Mouse (Mus musculus) embryonic facial prominence, embryonic 13.5 days (tissue): Measurements from ENCODE around the gene Colgalt2. TPM values are rescaled to one million over a fixed set of nuclear protein-coding genes. Genes with fewer than 3 reads are reported as not detected.
"Not testable (repeated sequence)": the region's sequence is repeated elsewhere in the genome, so short reads cannot be mapped to it uniquely, and the experiment has no call there.

Experiments
- ATAC-seq: fragments of 200-750 bp; cut with Nextera tagmentation; 2 replicates; pipeline ENCODE4 v1.8.0; 2017; ENCODE audit warnings: low read depth; ENCODE audit not compliant: insufficient number of reproducible peaks, insufficient read depth, low FRiP score, low TSS enrichment
- H3K27ac ChIP-seq: fragments of 300-500 bp; sonication (generic); 2 replicates; pipeline ENCODE4 v1.5.1; 2015; ENCODE audit warnings: moderate library complexity, mild to moderate bottlenecking, inconsistent platforms
- H3K27me3 ChIP-seq: fragments of 300-500 bp; sonication (generic); 2 replicates; pipeline ENCODE4 v1.6.1; 2015; ENCODE audit warnings: mild to moderate bottlenecking, inconsistent platforms
- H3K36me3 ChIP-seq: fragments of 300-500 bp; sonication (generic); 2 replicates; pipeline ENCODE4 v1.6.1; 2015; ENCODE audit warnings: mild to moderate bottlenecking, inconsistent platforms
- H3K4me1 ChIP-seq: fragments of 300-500 bp; sonication (generic); 2 replicates; pipeline ENCODE4 v1.6.1; 2015; ENCODE audit warnings: inconsistent platforms
- H3K4me2 ChIP-seq: fragments of 300-500 bp; sonication (generic); 2 replicates; pipeline ENCODE4 v1.6.1; 2015; ENCODE audit warnings: moderate library complexity, mild to moderate bottlenecking, inconsistent platforms
- H3K4me3 ChIP-seq: fragments of 300-500 bp; sonication (generic); 2 replicates; pipeline ENCODE4 v1.5.1; 2015; ENCODE audit warnings: mild to moderate bottlenecking, inconsistent platforms
- H3K9ac ChIP-seq: fragments of 300-500 bp; sonication (generic); 2 replicates; pipeline ENCODE4 v1.6.1; 2015; ENCODE audit warnings: mild to moderate bottlenecking, inconsistent platforms
- H3K9me3 ChIP-seq: fragments of 300-500 bp; sonication (generic); 2 replicates; pipeline ENCODE4 v1.6.1; 2016; ENCODE audit warnings: inconsistent platforms
- WGBS: fragments of 180-500 bp; shearing (Covaris S2); methylation state at CpG from one replicate; pipeline ENCODE4 v1.1.7; 2015; ENCODE audit warnings: mixed read lengths; 5-methylcytosine and 5-hydroxymethylcytosine counted together
- polyA plus RNA-seq: library from polyadenylated mRNA; unstranded; fragments of >200 nt; fragmentation: Nextera tagmentation; extraction: Ambion mirVana; gene quantifications from 2 replicates; pipeline ENCODE4 v1.2.1, GENCODE M21; 2015

The Colgalt2 gene
- 3.8 and 4.6 TPM in 2 replicates for polyA plus RNA-seq

DNA sequence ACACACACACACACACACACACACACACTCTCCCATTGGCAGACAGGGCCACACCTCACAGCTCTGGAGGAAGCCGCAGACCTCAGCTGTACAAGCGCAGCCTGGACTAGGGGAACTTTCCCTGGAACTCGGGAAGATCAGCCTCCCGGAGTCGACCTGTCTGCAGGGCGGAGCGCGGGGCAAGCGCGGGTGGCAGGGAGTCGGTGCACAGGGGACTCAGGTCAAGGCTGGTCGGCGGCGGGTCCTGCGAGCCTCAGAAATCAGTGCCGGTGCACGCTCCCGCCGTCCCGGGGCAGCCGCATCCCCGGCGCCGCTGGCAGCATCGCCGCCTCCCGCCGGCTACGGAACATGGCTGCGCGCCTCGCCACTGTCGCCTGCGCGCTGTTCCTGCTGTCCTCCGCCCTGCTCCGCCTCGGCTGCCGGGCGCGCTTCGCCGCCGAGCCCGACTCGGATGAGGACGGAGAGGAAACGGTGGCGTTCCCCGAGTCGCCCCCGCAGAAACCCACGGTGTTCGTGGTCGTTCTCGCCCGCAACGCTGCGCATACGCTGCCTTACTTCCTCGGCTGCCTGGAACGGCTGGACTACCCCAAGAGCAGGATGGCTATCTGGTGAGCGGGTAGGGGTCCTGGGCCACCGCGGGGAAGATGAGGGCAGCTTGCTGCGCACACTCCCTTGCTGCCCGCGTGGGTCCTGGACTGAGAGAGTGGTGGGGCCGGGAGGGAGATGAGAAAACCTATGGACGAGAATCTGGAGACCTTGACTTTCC lies at the start of gene Colgalt2:
Gene Colgalt2 (plus strand): TSS at position 41 of the 766 bp plus-strand sequence.
- Histone ChIP-seq H3K4me2 (peak within 1 kb of the TSS; percentile 93), H3K9ac (peak within 1 kb of the TSS; percentile 79), H3K36me3 (no peaks in the 10 kb centered on the region), H3K27ac (peak within 1 kb of the TSS; percentile 68), H3K27me3 (peaks cover 24% of the 10 kb centered on the region), H3K9me3 (0 out of 2 replicates have a peak, but pooled peaks cover 9% of the 10 kb centered on the region), H3K4me1 (peaks cover 18% of the 10 kb centered on the region), H3K4me3 (peak within 1 kb of the TSS; percentile 68)
- ATAC-seq, result peak; percentile 72
- under 1% methylated on average over 69 of the region's 70 CpGs for WGBS

DNA sequence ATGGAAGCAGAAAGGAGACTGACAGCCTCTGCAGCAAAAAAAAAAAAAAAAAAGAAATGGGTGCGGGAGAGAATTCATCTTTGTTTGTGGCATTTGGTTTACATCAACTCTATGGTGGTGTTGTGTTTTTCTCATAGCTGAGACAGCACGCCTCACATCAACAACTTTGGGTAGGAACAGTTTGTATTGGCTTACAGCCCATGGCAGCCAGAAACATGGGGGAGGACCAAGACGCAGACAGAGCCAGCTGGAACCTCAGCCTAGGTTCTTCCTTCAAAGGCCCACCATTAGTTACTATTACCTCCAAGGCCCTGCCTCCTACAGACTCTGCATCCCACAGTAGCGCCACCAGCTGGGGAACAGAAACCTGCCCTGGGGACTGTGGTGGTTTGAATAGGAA lies 42.9 kb upstream of the Colgalt2 start:
- Histone ChIP-seq H3K4me1 (no peaks in the 10 kb centered on the region), H3K9me3 (no peaks in the 10 kb centered on the region), H3K36me3 (no peaks in the 10 kb centered on the region), H3K4me3 (no peak overlapping the region), H3K27me3 (no peaks in the 10 kb centered on the region), H3K27ac (no peak overlapping the region), H3K9ac (no peak overlapping the region), H3K4me2 (no peak overlapping the region)
- WGBS, result 68% methylated on average over 4 of the region's 4 CpGs
- no peak for ATAC-seq

- WGBS, result 52% methylated on average over 13 of the region's 13 CpGs
- Histone ChIP-seq H3K4me1 (peaks cover 9% of the 10 kb centered on the region), H3K4me2 (peak overlapping the region; percentile 30; the same call in 1 of the 2 replicates), H3K27me3 (no peaks in the 10 kb centered on the region), H3K9ac (peak overlapping the region; percentile 46; the same call in 1 of the 2 replicates), H3K4me3 (no peak overlapping the region), H3K9me3 (no peaks in the 10 kb centered on the region), H3K36me3 (peaks cover 8% of the 10 kb centered on the region; the same call in 1 of the 2 replicates), H3K27ac (peak overlapping the region; percentile 82)
- ATAC-seq, result no peak
Measured at GRCm38 (mm10) chr1:152368311-152369088, 31.1 kb upstream of the Colgalt2 start.

DNA sequence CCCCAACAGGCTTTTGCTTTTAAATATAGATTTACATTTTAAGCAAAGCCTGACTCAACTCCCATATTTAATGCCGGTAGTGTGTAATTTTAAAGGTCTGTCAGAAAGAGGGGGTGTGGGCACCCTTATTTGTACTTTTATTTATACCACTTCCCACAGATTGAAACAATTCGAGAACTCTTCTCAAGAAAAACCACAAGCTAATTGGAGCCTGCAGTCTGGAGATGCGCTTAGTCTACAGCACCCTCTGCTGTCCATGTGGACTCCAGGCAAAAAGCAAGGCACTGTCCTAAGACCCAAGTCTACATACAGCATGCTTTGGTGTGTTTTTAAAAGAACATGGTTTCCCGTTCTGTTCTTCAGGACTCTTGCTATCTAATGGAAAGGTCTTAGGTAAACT lies 30.5 kb upstream of the Colgalt2 start:
- peaks cover 8% of the 10 kb centered on the region; the same call in 1 of the 2 replicates for H3K36me3 ChIP-seq
- H3K27ac ChIP-seq, result peak overlapping the region; percentile 82; the same call in 1 of the 2 replicates
- no peaks in the 10 kb centered on the region for H3K27me3 ChIP-seq
- no peak overlapping the region for H3K4me3 ChIP-seq
- ATAC-seq, result peak; percentile 75
- H3K9ac ChIP-seq, result no peak overlapping the region
- peaks cover 9% of the 10 kb centered on the region for H3K4me1 ChIP-seq
- 16% methylated on average over 4 of the region's 4 CpGs for WGBS
- H3K9me3 ChIP-seq, result no peaks in the 10 kb centered on the region
- H3K4me2 ChIP-seq, result peak overlapping the region; percentile 30; the same call in 1 of the 2 replicates

DNA sequence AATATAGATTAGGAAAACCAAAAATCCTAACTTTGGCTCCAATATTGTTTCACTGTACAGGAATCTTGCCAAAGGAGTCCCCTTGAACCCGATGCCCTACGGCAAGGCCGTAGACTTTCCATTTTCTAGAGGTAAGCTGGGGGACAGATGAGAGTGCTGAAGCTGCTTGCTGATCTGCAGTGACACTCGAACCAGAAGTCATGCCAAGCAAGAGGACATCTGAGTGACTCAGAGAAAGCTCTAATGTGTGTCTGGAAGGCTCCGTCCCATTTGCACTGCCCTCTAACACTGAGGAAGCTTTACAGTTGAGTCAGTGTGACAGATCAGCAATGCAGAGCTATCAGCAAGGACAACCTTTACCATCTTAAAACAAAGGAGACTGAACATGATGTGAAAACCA lies 21.3 kb upstream of the Colgalt2 start:
- Histone ChIP-seq H3K4me2 (no peak overlapping the region), H3K27ac (no peak overlapping the region), H3K4me3 (no peak overlapping the region), H3K9me3 (no peaks in the 10 kb centered on the region), H3K9ac (no peak overlapping the region), H3K27me3 (no peaks in the 10 kb centered on the region), H3K4me1 (no peaks in the 10 kb centered on the region), H3K36me3 (peaks cover 48% of the 10 kb centered on the region)
- no peak for ATAC-seq
- 89% methylated on average over 5 of the region's 5 CpGs for WGBS

DNA sequence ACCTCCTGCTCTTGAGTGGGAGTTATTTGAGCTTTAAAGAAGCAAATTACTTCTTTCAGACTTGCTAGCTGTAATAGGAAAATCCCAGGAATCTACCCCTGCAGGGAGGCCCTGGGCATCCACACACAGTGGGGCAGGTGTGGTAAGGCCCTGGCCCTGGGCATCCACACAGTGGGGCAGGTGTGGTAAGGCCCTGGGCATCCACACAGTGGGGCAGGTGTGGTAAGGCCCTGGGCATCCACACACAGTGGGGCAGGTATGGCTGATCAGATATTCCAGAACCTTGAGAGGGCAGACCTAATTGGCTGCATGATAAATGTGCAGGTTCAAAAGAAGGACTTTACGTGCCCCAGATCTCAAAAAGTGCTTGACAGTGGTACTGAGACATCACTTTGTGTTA lies 15.0 kb upstream of the Colgalt2 start:
- Histone ChIP-seq H3K4me3 (no peak overlapping the region), H3K27me3 (no peaks in the 10 kb centered on the region), H3K9ac (no peak overlapping the region), H3K9me3 (no peaks in the 10 kb centered on the region), H3K4me2 (no peak overlapping the region), H3K27ac (no peak overlapping the region; the same call in 1 of the 2 replicates), H3K4me1 (peaks cover 3% of the 10 kb centered on the region; the same call in 1 of the 2 replicates), H3K36me3 (peaks cover 16% of the 10 kb centered on the region)
- ATAC-seq, result no peak
- WGBS, result 95% methylated on average over 1 of the region's 1 CpGs

DNA sequence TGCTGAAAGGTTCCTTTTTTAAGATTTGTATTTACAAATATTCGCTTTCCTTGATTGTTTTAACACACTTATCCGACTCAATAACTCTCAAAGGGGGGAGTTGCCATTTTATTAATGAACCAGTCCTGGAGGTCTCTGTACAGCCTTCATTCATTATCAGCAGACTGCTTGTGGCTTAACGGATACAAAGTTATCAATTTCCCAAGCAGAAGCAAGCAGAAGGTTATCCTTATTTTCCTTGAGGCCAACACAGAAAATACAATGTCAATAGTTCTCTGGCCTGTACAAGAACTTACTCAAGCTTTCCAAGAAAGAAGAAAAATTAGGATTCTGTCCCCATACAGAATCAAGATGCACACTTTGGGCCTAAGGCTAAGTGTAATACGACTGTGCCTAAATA lies 13.9 kb upstream of the Colgalt2 start:
- WGBS, result 24% methylated on average over 2 of the region's 4 CpGs
- peaks cover 12% of the 10 kb centered on the region for H3K36me3 ChIP-seq
- H3K27ac ChIP-seq, ATAC-seq, H3K27me3 ChIP-seq, H3K4me1 ChIP-seq, H3K9me3 ChIP-seq: not testable (repeated sequence)
- peak overlapping the region; percentile 89 for H3K9ac ChIP-seq
- H3K4me3 ChIP-seq, result peak overlapping the region; percentile 92
- peak overlapping the region; percentile 76 for H3K4me2 ChIP-seq

GRCm38 (mm10) chr1:152386188-152386835 lies 13.3 kb upstream of the Colgalt2 start, which contains the start of gene Tsen15:
Gene Tsen15, minus strand, starts transcription at chr1:152386688.
- no peaks in the 10 kb centered on the region for H3K27me3 ChIP-seq
- peak within 1 kb of the TSS; percentile 76 for H3K4me2 ChIP-seq
- peaks cover 12% of the 10 kb centered on the region for H3K36me3 ChIP-seq
- WGBS, result under 1% methylated on average over 57 of the region's 57 CpGs
- peak within 1 kb of the TSS; percentile 92 for H3K4me3 ChIP-seq
- no peaks in the 10 kb centered on the region for H3K9me3 ChIP-seq
- H3K27ac ChIP-seq, result peak within 1 kb of the TSS; percentile 28; the same call in 1 of the 2 replicates
- ATAC-seq, result peak; percentile 89
- H3K9ac ChIP-seq, result peak within 1 kb of the TSS; percentile 89
- peaks cover 3% of the 10 kb centered on the region; the same call in 1 of the 2 replicates for H3K4me1 ChIP-seq

- Histone ChIP-seq H3K27me3 (no peaks in the 10 kb centered on the region), H3K9ac (no peak overlapping the region), H3K36me3 (no peaks in the 10 kb centered on the region), H3K27ac (no peak overlapping the region), H3K9me3 (no peaks in the 10 kb centered on the region), H3K4me1 (peaks cover 3% of the 10 kb centered on the region; the same call in 1 of the 2 replicates), H3K4me3 (no peak overlapping the region), H3K4me2 (no peak overlapping the region)
- no peak for ATAC-seq
Measured at GRCm38 (mm10) chr1:152389271-152389670, 10.4 kb upstream of the Colgalt2 start.

DNA sequence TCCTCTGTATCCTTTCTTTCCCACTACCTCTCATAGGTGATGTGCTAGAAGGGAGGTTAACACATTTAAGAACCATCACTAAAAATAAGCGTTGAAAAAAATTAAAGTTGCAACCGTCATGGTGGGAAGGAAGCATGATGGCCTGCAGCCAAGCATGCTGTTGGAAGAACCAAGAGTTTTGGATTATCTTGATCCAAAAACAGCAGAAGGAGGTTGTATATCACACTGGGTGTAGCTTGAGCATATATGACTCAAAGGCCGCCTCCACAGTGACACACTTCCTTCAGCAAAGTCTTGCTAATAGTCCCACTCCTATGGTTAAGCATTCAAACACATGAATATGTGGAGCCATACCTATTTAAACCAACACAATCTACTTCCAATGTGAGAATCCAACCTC lies 5.5 kb upstream of the Colgalt2 start:
- Histone ChIP-seq H3K4me2 (no peak overlapping the region), H3K4me3 (no peak overlapping the region), H3K27ac (no peak overlapping the region), H3K9ac (no peak overlapping the region), H3K36me3 (no peaks in the 10 kb centered on the region), H3K27me3 (peaks cover 7% of the 10 kb centered on the region), H3K9me3 (0 out of 2 replicates have a peak, but pooled peaks cover 9% of the 10 kb centered on the region), H3K4me1 (no peaks in the 10 kb centered on the region)
- WGBS, result 88% methylated on average over 3 of the region's 3 CpGs
- no peak for ATAC-seq

DNA sequence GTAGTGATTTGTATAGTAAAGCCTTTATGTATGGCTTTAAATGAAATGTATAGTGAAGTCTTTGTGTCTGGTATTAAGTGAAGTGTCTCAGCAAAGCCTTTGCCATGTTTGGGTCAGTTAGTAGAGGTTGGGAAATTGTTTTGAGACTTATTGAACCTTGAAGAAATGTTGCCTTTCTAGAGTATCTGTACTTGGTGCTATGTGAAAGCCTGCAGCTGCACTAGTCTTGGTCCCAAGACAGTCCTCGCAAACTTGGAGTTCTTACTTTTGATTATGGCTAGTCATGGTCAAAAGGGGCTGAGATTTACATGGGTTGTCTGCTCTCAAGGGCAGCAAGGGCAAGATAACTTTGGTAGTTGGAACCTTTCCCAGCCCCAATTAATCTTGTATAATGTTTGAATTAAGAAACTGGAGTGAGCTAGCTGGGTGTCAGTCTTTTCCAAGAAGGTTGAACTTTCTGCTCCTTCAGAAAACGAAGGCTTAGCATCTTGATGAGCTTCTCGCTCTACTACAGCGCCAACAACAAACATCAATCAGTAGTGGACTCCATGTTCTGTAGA lies 4.6 kb upstream of the Colgalt2 start:
- Histone ChIP-seq H3K27me3 (peaks cover 8% of the 10 kb centered on the region), H3K36me3 (no peaks in the 10 kb centered on the region), H3K4me2 (no peak overlapping the region), H3K4me1 (peaks cover under 1% of the 10 kb centered on the region; the same call in 1 of the 2 replicates), H3K4me3 (no peak overlapping the region), H3K9me3 (0 out of 2 replicates have a peak, but pooled peaks cover 9% of the 10 kb centered on the region), H3K27ac (no peak overlapping the region), H3K9ac (no peak overlapping the region)
- 83% methylated on average over 4 of the region's 4 CpGs for WGBS
- no peak for ATAC-seq
